Mouse (Mus musculus) lung, postnatal 0 days (tissue): Measurements from ENCODE around the gene Spata45.

Source experiments
- CTCF ChIP-seq: IDR thresholded peaks from 2 replicates; pipeline ENCODE4 v1.5.1; 2016; ENCODE audit warnings: antibody characterized with exemption, mild to moderate bottlenecking
- EP300 ChIP-seq: IDR thresholded peaks from 2 replicates; pipeline ENCODE4 v1.6.1; 2016; ENCODE audit warnings: antibody characterized with exemption, mild to moderate bottlenecking, control low read depth

- TF ChIP-seq CTCF (no peak), EP300 (no peak)
These were observed 28.7 kb downstream of the Spata45 start for GRCm38 (mm10) chr1:191065188-191065587.
